Mouse (Mus musculus) CD8-positive naive resting alpha-beta T cell, adult 57 days (primary cell): Measurements from ENCODE around the gene Timp1. TPM values are rescaled to one million over a fixed set of nuclear protein-coding genes. Genes with fewer than 3 reads are reported as not detected.

Experiments
- total RNA-seq: library from RNA; stranded (reverse); gene quantifications from one replicate; pipeline ENCODE4 v1.2.4, GENCODE M21; 2023

The Timp1 gene
- 0.61 TPM for total RNA-seq

DNA sequence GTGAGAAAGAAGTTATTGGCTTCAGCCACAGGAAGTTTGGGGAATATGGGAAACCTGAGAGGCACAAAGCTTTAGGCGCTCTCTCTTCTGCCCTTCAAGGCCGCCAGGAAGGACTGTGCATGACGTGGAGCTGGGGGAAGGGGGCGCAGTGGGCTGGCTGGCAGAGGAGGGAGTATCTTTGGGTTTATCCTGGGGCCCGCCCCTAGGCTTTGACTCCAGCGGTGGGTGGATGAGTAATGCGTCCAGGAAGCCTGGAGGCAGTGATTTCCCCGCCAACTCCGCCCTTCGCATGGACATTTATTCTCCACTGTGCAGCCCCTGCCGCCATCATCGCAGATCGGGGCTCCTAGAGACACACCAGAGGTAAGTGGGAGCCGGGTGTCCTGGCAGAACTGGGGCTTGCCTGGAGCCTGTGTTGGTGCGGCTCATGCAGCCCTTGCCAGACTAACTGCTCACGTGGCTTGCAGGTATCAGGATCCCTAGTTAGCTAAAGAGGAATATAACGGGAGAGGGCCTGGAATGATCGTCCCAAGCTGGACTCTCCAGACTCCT lies at the start of gene Timp1:
Timp1 (plus strand) TSS at position 205 of the 552 bp plus-strand sequence.

DNA sequence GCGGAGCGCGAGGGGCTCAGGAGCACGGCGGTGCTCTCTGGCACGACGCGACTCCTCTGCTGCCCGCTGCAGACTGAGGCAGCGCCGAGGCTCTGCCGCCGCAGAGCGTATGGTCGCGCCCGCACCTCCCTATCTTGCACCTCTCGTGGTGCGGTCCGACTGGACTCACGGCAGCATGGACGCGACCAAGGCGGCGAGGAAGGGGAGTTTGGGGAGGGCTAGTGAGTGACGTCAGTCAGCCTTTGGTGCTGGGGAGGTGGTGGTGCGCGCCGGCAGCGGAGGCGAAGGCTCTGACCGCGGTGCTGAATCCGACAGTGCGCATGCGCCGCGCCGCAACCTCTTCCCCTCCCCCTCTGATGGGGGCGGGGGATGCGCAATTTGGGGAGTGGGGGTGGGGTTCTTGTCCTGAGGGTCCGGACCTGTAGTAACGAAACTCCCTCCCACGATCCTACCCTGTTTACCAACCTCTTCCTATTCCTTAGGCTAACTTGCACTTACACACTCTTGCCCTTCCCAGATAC lies 50.9 kb downstream of the Timp1 start, which contains the start of gene Syn1:
Syn1 (minus strand) TSS at position 161 of the 521 bp plus-strand sequence.

Other genes with a start within 250 kb of the Timp1 start
- 204 TPM for gene Uba1, start 211.8 kb upstream of the Timp1 start, total RNA-seq
- 60.8 TPM for gene Cdk16, start 182.2 kb upstream of the Timp1 start, total RNA-seq
- gene Usp11, start 166.3 kb upstream of the Timp1 start, total RNA-seq, result 41.1 TPM
- gene Araf, start 72.4 kb upstream of the Timp1 start, total RNA-seq, result 142 TPM
- not detected for gene Syn1, start 50.8 kb downstream of the Timp1 start, total RNA-seq
- gene Cfp, start 61.4 kb downstream of the Timp1 start, total RNA-seq, result 15.6 TPM
- gene Elk1, start 80.4 kb downstream of the Timp1 start, total RNA-seq, result 15.2 TPM
- gene Uxt, start 91.9 kb downstream of the Timp1 start, total RNA-seq, result 35.2 TPM
- 23.3 TPM for gene Zfp182, start 192.2 kb downstream of the Timp1 start, total RNA-seq
- gene Spaca5, start 198.2 kb downstream of the Timp1 start, total RNA-seq, result not detected
- 0.98 TPM for gene Zfp300, start 219.4 kb downstream of the Timp1 start, total RNA-seq
- gene Ssxa1, start 245.7 kb downstream of the Timp1 start, total RNA-seq, result not detected